17 mouse cellular contexts compared by ENCODE assay signal in the genomic region with DNA sequence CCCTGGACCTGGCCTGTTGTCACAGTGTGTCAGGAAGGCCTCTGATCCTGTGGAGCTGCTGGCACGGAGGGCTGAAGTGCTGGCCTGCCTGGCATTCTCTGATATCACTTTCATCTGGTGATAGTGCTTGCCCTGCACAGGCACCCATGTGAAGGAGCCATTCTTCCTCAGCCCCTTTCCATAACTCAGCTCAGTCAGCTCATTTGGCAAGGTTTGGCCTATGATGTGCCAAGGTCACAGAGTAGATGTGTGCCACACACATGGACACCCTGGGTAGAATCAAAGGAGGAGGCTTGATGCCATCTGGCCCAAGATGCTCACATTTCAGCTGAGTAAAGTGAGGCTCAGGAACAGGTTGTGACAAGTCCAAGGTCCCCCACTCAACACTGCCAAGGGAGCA.
DNase-seq lines count a peak whose midpoint lies in the region; ATAC-seq and TF ChIP-seq lines count a peak whose summit lies in the region.
"Had no signal": no experiment of that assay in that cellular context is flagged by ENCODE, and none has a peak within 500 bp of the region (broad histone marks: within the 10 kb centered on the region; RNA-seq: fewer than 3 reads in every experiment).

No protein-coding gene starts in this region.

- ATAC-seq in embryonic facial prominence, embryonic 12.5 days (ENCODE audit: insufficient number of reproducible peaks, insufficient read depth, low FRiP score, low TSS enrichment), result 0 out of 2 replicates have a peak, but pooled peaks have one; percentile 22
- peak; percentile 68 for ATAC-seq in hindbrain, postnatal 0 days
- ATAC-seq in hindbrain, embryonic 13.5 days (ENCODE audit: low FRiP score), result no peak
- ATAC-seq: inflammation-experienced regulatory T-cells, adult 6 months had no signal

- no peak overlapping the region for H3K4me3 ChIP-seq in embryonic facial prominence, embryonic 12.5 days
- H3K4me3 ChIP-seq in embryonic facial prominence, embryonic 10.5 days, result no peak overlapping the region
- H3K4me3 ChIP-seq in hindbrain, postnatal 0 days (ENCODE audit: low read length), result no peak overlapping the region
- H3K4me3 ChIP-seq in hindbrain, embryonic 13.5 days, result no peak overlapping the region
- H3K4me3 ChIP-seq: embryonic facial prominence, embryonic 13.5 days; forebrain, embryonic 12.5 days had no signal

- H3K9ac ChIP-seq in embryonic facial prominence, embryonic 12.5 days, result no peak overlapping the region
- no peak overlapping the region for H3K9ac ChIP-seq in hindbrain, postnatal 0 days (replicated peaks; ENCODE audit: low read length)
- H3K9ac ChIP-seq in hindbrain, embryonic 13.5 days, result no peak overlapping the region
- H3K9ac ChIP-seq: embryonic facial prominence, embryonic 13.5 days; forebrain, embryonic 12.5 days had no signal

- DNase-seq in embryonic facial prominence, embryonic 10.5 days (ENCODE audit: low spot score), result no peak
- peak; percentile 71 for DNase-seq in hindbrain, postnatal 0 days (ENCODE audit: low spot score)
- DNase-seq in cerebellum, adult 18-20 months, result peak; percentile 42 to 51
- peak; percentile 24 for DNase-seq in gastrocnemius, postnatal 10 days
- no peak for DNase-seq in retina, embryonic 14.5 days (ENCODE audit: low spot score)
- DNase-seq in neural tube, embryonic 10.5 days (ENCODE audit: extremely low spot score, low spot score), result no peak
- DNase-seq: lung, adult 18-20 months; right cerebral cortex, postnatal 4 days; thymus, postnatal 36 days had no signal

- no peak overlapping the region for H3K4me2 ChIP-seq in embryonic facial prominence, embryonic 12.5 days (replicated peaks)
- no peak overlapping the region for H3K4me2 ChIP-seq in hindbrain, postnatal 0 days (ENCODE audit: low read depth, low read length)
- H3K4me2 ChIP-seq in hindbrain, embryonic 13.5 days, result no peak overlapping the region
- H3K4me2 ChIP-seq: embryonic facial prominence, embryonic 13.5 days; forebrain, embryonic 12.5 days; heart, embryonic 11.5 days had no signal

- H3K27me3 ChIP-seq in embryonic facial prominence, embryonic 12.5 days, result 0 out of 2 replicates have a peak, but pooled peaks cover 2% of the 10 kb centered on the region
- no peaks in the 10 kb centered on the region for H3K27me3 ChIP-seq in embryonic facial prominence, embryonic 10.5 days (replicated peaks; ENCODE audit: low read depth, poor library complexity, severe bottlenecking)
- no peaks in the 10 kb centered on the region for H3K27me3 ChIP-seq in hindbrain, postnatal 0 days (ENCODE audit: insufficient read depth, low read length)
- H3K27me3 ChIP-seq in hindbrain, embryonic 13.5 days, result no peaks in the 10 kb centered on the region
- H3K27me3 ChIP-seq: forebrain, embryonic 12.5 days had no signal

- H3K4me1 ChIP-seq in embryonic facial prominence, embryonic 12.5 days, result peaks cover 12% of the 10 kb centered on the region; the same call in 1 of the 2 replicates
- H3K4me1 ChIP-seq in embryonic facial prominence, embryonic 10.5 days, result peaks cover 10% of the 10 kb centered on the region
- peaks cover 8% of the 10 kb centered on the region; the same call in 1 of the 2 replicates for H3K4me1 ChIP-seq in hindbrain, postnatal 0 days (ENCODE audit: insufficient read depth, low read length)
- peaks cover 20% of the 10 kb centered on the region for H3K4me1 ChIP-seq in hindbrain, embryonic 13.5 days (replicated peaks)
- H3K4me1 ChIP-seq: forebrain, embryonic 12.5 days had no signal

- no peak overlapping the region for H3K27ac ChIP-seq in embryonic facial prominence, embryonic 12.5 days
- no peak overlapping the region for H3K27ac ChIP-seq in embryonic facial prominence, embryonic 10.5 days (replicated peaks)
- no peak overlapping the region for H3K27ac ChIP-seq in hindbrain, postnatal 0 days
- no peak overlapping the region for H3K27ac ChIP-seq in hindbrain, embryonic 13.5 days
- H3K27ac ChIP-seq: embryonic facial prominence, embryonic 13.5 days; forebrain, embryonic 12.5 days; kidney, postnatal 0 days; stomach, postnatal 0 days had no signal

- H3K36me3 ChIP-seq in embryonic facial prominence, embryonic 12.5 days, result no peaks in the 10 kb centered on the region
- no peaks in the 10 kb centered on the region for H3K36me3 ChIP-seq in embryonic facial prominence, embryonic 10.5 days (replicated peaks)
- no peaks in the 10 kb centered on the region for H3K36me3 ChIP-seq in hindbrain, postnatal 0 days (ENCODE audit: insufficient read depth, low read length)
- H3K36me3 ChIP-seq in hindbrain, embryonic 13.5 days, result no peaks in the 10 kb centered on the region
- H3K36me3 ChIP-seq: embryonic facial prominence, embryonic 13.5 days; forebrain, embryonic 12.5 days had no signal

- no peaks in the 10 kb centered on the region for H3K9me3 ChIP-seq in embryonic facial prominence, embryonic 12.5 days
- H3K9me3 ChIP-seq in embryonic facial prominence, embryonic 10.5 days, result no peaks in the 10 kb centered on the region
- H3K9me3 ChIP-seq in hindbrain, postnatal 0 days (ENCODE audit: low read length), result no peaks in the 10 kb centered on the region
- H3K9me3 ChIP-seq in hindbrain, embryonic 13.5 days, result no peaks in the 10 kb centered on the region
- H3K9me3 ChIP-seq: embryonic facial prominence, embryonic 13.5 days; forebrain, embryonic 12.5 days had no signal

- TF ChIP-seq CTCF in hindbrain, postnatal 0 days (IDR thresholded peaks at IDR 0.05; ENCODE audit: low read depth), result no peak

- WGBS in embryonic facial prominence, embryonic 12.5 days, result 80% methylated on average over 1 of the region's 1 CpGs
- WGBS in embryonic facial prominence, embryonic 10.5 days, result 72% methylated on average over 1 of the region's 1 CpGs
- 50% methylated on average over 1 of the region's 1 CpGs for WGBS in hindbrain, postnatal 0 days
- WGBS in hindbrain, embryonic 13.5 days, result 95% methylated on average over 1 of the region's 1 CpGs

Comparison
In these comparisons a context has a peak if more than half of its experiments do, and no peak if none do; other contexts are left out.
1. DNase-seq: peak in hindbrain, postnatal 0 days (single experiment), cerebellum, adult 18-20 months (2 of 2) and gastrocnemius, postnatal 10 days (single experiment); none in embryonic facial prominence, embryonic 10.5 days (single experiment), retina, embryonic 14.5 days (single experiment) and neural tube, embryonic 10.5 days (single experiment).